Mouse (Mus musculus) embryonic fibroblast, embryonic 13.5 days (primary cell): ENCODE data around the gene Ffar3.

Experiments
- CTCF ChIP-seq: IDR thresholded peaks from 2 replicates; pipeline ENCODE4 v1.5.1; 2011; ENCODE audit warnings: mild to moderate bottlenecking, control low read depth, low read length, moderate library complexity, borderline replicate concordance; ENCODE audit not compliant: insufficient read depth
- POLR2A ChIP-seq: IDR thresholded peaks from 2 replicates; pipeline ENCODE4 v1.6.1; 2011; ENCODE audit warnings: low read depth, mild to moderate bottlenecking, control low read depth, low read length, moderate library complexity

GRCm38 (mm10) chr7:30878950-30879349 is 23.0 kb upstream of the Ffar3 start:
- TF ChIP-seq CTCF (no peak), POLR2A (no peak)
